ENCODE assay signal across 8 mouse cellular contexts in genomic region chr1:171501636-171502080, GRCm38 (mm10). TPM values are rescaled to one million over a fixed set of nuclear protein-coding genes. Genes with fewer than 3 reads are reported as not detected.
DNase-seq lines count a peak whose midpoint lies in the region; ATAC-seq lines count a peak whose summit lies in the region.

No protein-coding gene starts in this region.

- no peak for ATAC-seq in heart, embryonic 14.5 days (ENCODE audit: insufficient number of reproducible peaks, insufficient read depth, low FRiP score, low read depth)
- ATAC-seq in midbrain, embryonic 11.5 days (ENCODE audit: low FRiP score) = no peak

- H3K27ac ChIP-seq in heart, embryonic 14.5 days (replicated peaks in 1 of 2; ENCODE audit: control insufficient read depth in 1 of 2, insufficient read depth in 1 of 2, low read depth in 2 of 2, low read length in 2 of 2) = peak overlapping the region; percentile 80 to 94
- H3K27ac ChIP-seq in midbrain, embryonic 11.5 days (ENCODE audit: low read depth, low read length) = peak overlapping the region; percentile 44; the same call in 1 of the 2 replicates

- H3K27me3 ChIP-seq in heart, embryonic 14.5 days (ENCODE audit: control insufficient read depth, insufficient read depth, low read length) = no peaks in the 10 kb centered on the region
- H3K27me3 ChIP-seq in midbrain, embryonic 11.5 days (ENCODE audit: control insufficient read depth, insufficient read depth, low read length) = no peaks in the 10 kb centered on the region

- H3K4me2 ChIP-seq in heart, embryonic 14.5 days (ENCODE audit: low read length) = peak overlapping the region; percentile 72
- H3K4me2 ChIP-seq in midbrain, embryonic 11.5 days = peak overlapping the region; percentile 29; the same call in 1 of the 2 replicates

- H3K9ac ChIP-seq in heart, embryonic 14.5 days (ENCODE audit: low read length) = peak overlapping the region; percentile 70
- H3K9ac ChIP-seq in midbrain, embryonic 11.5 days (ENCODE audit: low read length) = no peak overlapping the region

- peak; percentile 9 for DNase-seq in ovary, postnatal 36 days (ENCODE audit: low spot score)
- DNase-seq in ovary, postnatal 10 days (ENCODE audit: low spot score) = no peak
- DNase-seq in embryo, embryonic 10 days (ENCODE audit: low spot score) = peak; percentile 83
- peak; percentile 48 for DNase-seq in kidney, postnatal 14 days
- peak; percentile 91 for DNase-seq in midbrain, embryonic 11.5 days (ENCODE audit: low spot score, missing footprints)
- no peak for DNase-seq in urinary bladder, postnatal 10 days (ENCODE audit: low spot score)
- DNase-seq in adrenal gland, adult 18-20 months (ENCODE audit: low spot score in 2 of 2) = no peak

- 2% methylated on average over 5 of the region's 5 CpGs for WGBS in heart, embryonic 14.5 days
- WGBS in midbrain, embryonic 11.5 days = 6% methylated on average over 5 of the region's 5 CpGs

- H3K4me3 ChIP-seq in heart, embryonic 14.5 days (ENCODE audit: control insufficient read depth in 1 of 2, insufficient read depth in 1 of 2, low read depth in 1 of 2, low read length in 2 of 2) = peak overlapping the region; percentile 27 to 31; a peak in 2 of 4 replicates
- H3K4me3 ChIP-seq in midbrain, embryonic 11.5 days (ENCODE audit: low read depth, low read length) = no peak overlapping the region

- H3K9me3 ChIP-seq in heart, embryonic 14.5 days (ENCODE audit: control insufficient read depth, low read length) = no peaks in the 10 kb centered on the region
- no peaks in the 10 kb centered on the region for H3K9me3 ChIP-seq in midbrain, embryonic 11.5 days (ENCODE audit: control insufficient read depth, low read length)

- peaks cover 2 to 8% of the 10 kb centered on the region in 2 experiments; a peak in 3 of 4 replicates for H3K4me1 ChIP-seq in heart, embryonic 14.5 days (ENCODE audit: control insufficient read depth in 2 of 2, insufficient read depth in 2 of 2, low read length in 2 of 2)
- H3K4me1 ChIP-seq in midbrain, embryonic 11.5 days (ENCODE audit: control insufficient read depth, insufficient read depth, low read length) = 0 out of 2 replicates have a peak, but pooled peaks cover 2% of the 10 kb centered on the region

- H3K36me3 ChIP-seq in heart, embryonic 14.5 days (ENCODE audit: control insufficient read depth, insufficient read depth, low read length) = no peaks in the 10 kb centered on the region
- H3K36me3 ChIP-seq in midbrain, embryonic 11.5 days (ENCODE audit: control insufficient read depth, insufficient read depth, low read length) = no peaks in the 10 kb centered on the region

RNA-seq across cellular contexts. Expression of gene Alyref2, which starts 1.6 kb away (rescaled TPM):
- 12.9 and 14.4 TPM in 2 replicates for polyA plus RNA-seq in heart, embryonic 14.5 days (2014; fragmentation: Nextera tagmentation; extraction: Ambion mirVana)
- 16.2 and 16.8 TPM in 2 replicates for polyA plus RNA-seq in midbrain, embryonic 11.5 days (2014; fragmentation: Nextera tagmentation; extraction: Ambion mirVana)
- 1 to 10 TPM; 5.7 to 6.5 TPM for total RNA-seq in adrenal gland, adult 18-20 months (2021)

RNA-seq across cellular contexts. Expression of gene Itln1, which starts 33.4 kb away (rescaled TPM):
- polyA plus RNA-seq in heart, embryonic 14.5 days (2014; fragmentation: Nextera tagmentation; extraction: Ambion mirVana) = not detected in 2 replicates
- not detected in 2 replicates for polyA plus RNA-seq in midbrain, embryonic 11.5 days (2014; fragmentation: Nextera tagmentation; extraction: Ambion mirVana)
- not detected for total RNA-seq in adrenal gland, adult 18-20 months (2021)

RNA-seq across cellular contexts. Expression of gene Cd244a, which starts 57.3 kb away (rescaled TPM):
- 0.09 TPM in 1 of 2 replicates, not detected in the other for polyA plus RNA-seq in heart, embryonic 14.5 days (2014; fragmentation: Nextera tagmentation; extraction: Ambion mirVana)
- polyA plus RNA-seq in midbrain, embryonic 11.5 days (2014; fragmentation: Nextera tagmentation; extraction: Ambion mirVana) = not detected in 2 replicates
- total RNA-seq in adrenal gland, adult 18-20 months (2021) = under 1 TPM; 0.50 to 0.80 TPM

Comparison
In these comparisons a context has a peak if more than half of its experiments do, and no peak if none do; other contexts are left out.
1. DNase-seq: peak in ovary, postnatal 36 days (single experiment), embryo, embryonic 10 days (single experiment), kidney, postnatal 14 days (single experiment) and midbrain, embryonic 11.5 days (single experiment); none in ovary, postnatal 10 days (single experiment), urinary bladder, postnatal 10 days (single experiment) and adrenal gland, adult 18-20 months (0 of 2).